Mouse (Mus musculus) heart, postnatal 0 days (tissue): ENCODE data around the gene Gnb4. TPM values are rescaled to one million over a fixed set of nuclear protein-coding genes. Genes with fewer than 3 reads are reported as not detected.

Source experiments
- ATAC-seq: fragments of 200-750 bp; cut with Nextera tagmentation; 2 replicates; pipeline ENCODE4 v1.8.0; 2017; ENCODE audit warnings: low read depth, moderate number of reproducible peaks, moderate library complexity; ENCODE audit not compliant: insufficient read depth
- DNase-seq: peaks from one replicate; pipeline ENCODE4 v3.0.0-alpha.2; 2016; ENCODE audit warnings: low spot score
- H3K27ac ChIP-seq: fragments of 300-500 bp; sonication (generic); 2 replicates; pipeline ENCODE4 v1.5.1; 2014; ENCODE audit warnings: low read depth, mild to moderate bottlenecking
- H3K27me3 ChIP-seq: fragments of 300-500 bp; sonication (generic); 2 replicates; pipeline ENCODE4 v1.6.1; 2014; ENCODE audit warnings: low read length, mixed read lengths; ENCODE audit not compliant: control insufficient read depth, insufficient read depth
- H3K36me3 ChIP-seq: fragments of 300-500 bp; sonication (generic); replicated peaks from 2 replicates; pipeline ENCODE4 v1.6.1; 2014; ENCODE audit warnings: low read length, mixed read lengths; ENCODE audit not compliant: control insufficient read depth, insufficient read depth
- H3K4me1 ChIP-seq: fragments of 300-500 bp; sonication (generic); 2 replicates; pipeline ENCODE4 v1.6.1; 2014; ENCODE audit warnings: antibody characterized with exemption; ENCODE audit not compliant: control insufficient read depth, insufficient read depth
- H3K4me2 ChIP-seq: fragments of 300-500 bp; sonication (generic); 2 replicates; pipeline ENCODE4 v1.6.1; 2014; ENCODE audit warnings: low read depth, mild to moderate bottlenecking, low read length, moderate library complexity
- H3K4me3 ChIP-seq: fragments of 300-500 bp; sonication (generic); 2 replicates; pipeline ENCODE4 v1.5.1; 2014; ENCODE audit warnings: low read depth, low read length
- H3K9ac ChIP-seq: fragments of 300-500 bp; sonication (generic); replicated peaks from 2 replicates; pipeline ENCODE4 v1.6.1; 2014; ENCODE audit warnings: low read depth, low read length, mixed read lengths
- H3K9me3 ChIP-seq: fragments of 300-500 bp; sonication (generic); replicated peaks from 2 replicates; pipeline ENCODE4 v1.6.1; 2016; ENCODE audit warnings: low read length; ENCODE audit not compliant: control insufficient read depth
- CTCF ChIP-seq: IDR thresholded peaks from 2 replicates; pipeline ENCODE4 v1.5.1; 2016; ENCODE audit warnings: antibody characterized with exemption, control low read depth, low read depth
- EP300 ChIP-seq: IDR thresholded peaks from 2 replicates; pipeline ENCODE4 v1.6.1; 2016; ENCODE audit warnings: antibody characterized with exemption, low read depth
- WGBS: fragments of 180-500 bp; shearing (Covaris S2); extraction: QIAGEN DNeasy Blood & Tissue Kit; methylation state at CpG from one replicate; pipeline ENCODE4 v1.1.7; 2014; 5-methylcytosine and 5-hydroxymethylcytosine counted together
- polyA plus RNA-seq: library from polyadenylated mRNA; unstranded; fragments of >200 nt; fragmentation: Nextera tagmentation; extraction: Ambion mirVana; gene quantifications from 2 replicates; pipeline ENCODE4 v1.2.1, GENCODE M21; 2015
- total RNA-seq: library from RNA; depleted of rRNA; stranded (reverse); fragments of >200 nt; gene quantifications from 2 replicates; pipeline ENCODE4 v1.2.3, GENCODE M21; 2014; ENCODE audit warnings: low replicate concordance

Gene Gnb4
- total and polyA plus RNA-seq, 2 experiments from 2014 or later, result 36.8 to 47.9 TPM

DNA sequence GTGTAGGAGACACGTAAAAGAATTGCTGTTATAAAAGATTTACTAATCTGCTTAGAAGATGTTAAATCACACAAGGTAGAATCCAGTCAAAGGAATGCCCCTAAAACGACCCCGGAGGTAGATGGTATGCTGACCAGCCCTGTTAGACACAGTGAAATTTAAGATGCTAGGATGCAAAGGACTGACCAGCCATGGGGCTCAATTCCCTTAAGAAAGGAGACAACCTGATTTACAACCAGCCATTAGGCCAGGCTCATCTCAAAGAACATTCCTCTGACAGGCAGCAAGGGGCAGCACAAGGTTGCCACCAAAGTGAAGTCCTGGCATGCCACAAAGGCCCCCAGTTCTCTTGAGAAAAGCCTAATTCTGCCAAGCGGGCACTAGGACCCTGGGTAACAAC lies 21.3 kb downstream of the Gnb4 start:
- TF ChIP-seq EP300, result no peak
- H3K36me3 ChIP-seq, result peaks cover 13% of the 10 kb centered on the region; the same call in 1 of the 2 replicates
- H3K9ac ChIP-seq, result no peak overlapping the region
- H3K27me3 ChIP-seq, result no peaks in the 10 kb centered on the region
- no peak for DNase-seq
- no peak for ATAC-seq
- H3K4me2 ChIP-seq, result no peak overlapping the region
- 76% methylated on average over 4 of the region's 4 CpGs for WGBS
- H3K9me3 ChIP-seq, result no peaks in the 10 kb centered on the region
- no peak overlapping the region for H3K4me3 ChIP-seq
- H3K27ac ChIP-seq, result no peak overlapping the region
- no peaks in the 10 kb centered on the region for H3K4me1 ChIP-seq

GRCm38 (mm10) chr3:32586274-32586673 lies 30.1 kb downstream of the Gnb4 start:
- no peak overlapping the region for H3K4me3 ChIP-seq
- DNase-seq (no peak), ATAC-seq (no peak; the same call in 1 of the 2 replicates)
- H3K36me3 ChIP-seq, result peaks cover 82% of the 10 kb centered on the region
- no peak overlapping the region for H3K4me2 ChIP-seq
- H3K9ac ChIP-seq, result no peak overlapping the region
- no peak overlapping the region for H3K27ac ChIP-seq
- no peaks in the 10 kb centered on the region for H3K4me1 ChIP-seq
- H3K27me3 ChIP-seq, result no peaks in the 10 kb centered on the region
- 81% methylated on average over 3 of the region's 3 CpGs for WGBS
- no peak for TF ChIP-seq CTCF
- no peak for TF ChIP-seq EP300
- no peaks in the 10 kb centered on the region for H3K9me3 ChIP-seq

DNA sequence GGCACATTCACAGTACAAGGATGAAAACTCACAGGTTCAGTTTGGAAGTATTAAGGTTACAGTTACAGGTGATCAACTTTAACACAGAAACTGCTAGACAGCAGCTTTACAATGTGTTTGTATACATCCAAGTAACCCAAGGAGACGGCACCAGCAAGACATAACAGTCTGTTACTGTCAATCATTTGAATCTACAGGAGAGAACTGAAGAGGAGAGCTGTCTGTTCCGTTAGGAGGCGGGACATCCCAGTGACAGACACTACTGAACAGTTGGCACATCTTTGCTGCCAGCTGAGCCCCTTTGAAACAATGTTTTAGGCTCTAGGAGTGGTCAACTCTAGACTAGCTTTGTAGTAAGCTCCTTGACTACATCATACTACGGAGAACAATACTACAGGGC lies 32.9 kb downstream of the Gnb4 start:
- Histone ChIP-seq H3K27ac (no peak overlapping the region), H3K4me1 (0 out of 2 replicates have a peak, but pooled peaks cover 6% of the 10 kb centered on the region), H3K9me3 (no peaks in the 10 kb centered on the region), H3K4me3 (no peak overlapping the region), H3K36me3 (peaks cover 75% of the 10 kb centered on the region), H3K4me2 (no peak overlapping the region), H3K27me3 (no peaks in the 10 kb centered on the region), H3K9ac (no peak overlapping the region)
- 85% methylated on average over 4 of the region's 4 CpGs for WGBS
- no peak for TF ChIP-seq CTCF
- TF ChIP-seq EP300, result no peak
- DNase-seq (no peak), ATAC-seq (no peak)

DNA sequence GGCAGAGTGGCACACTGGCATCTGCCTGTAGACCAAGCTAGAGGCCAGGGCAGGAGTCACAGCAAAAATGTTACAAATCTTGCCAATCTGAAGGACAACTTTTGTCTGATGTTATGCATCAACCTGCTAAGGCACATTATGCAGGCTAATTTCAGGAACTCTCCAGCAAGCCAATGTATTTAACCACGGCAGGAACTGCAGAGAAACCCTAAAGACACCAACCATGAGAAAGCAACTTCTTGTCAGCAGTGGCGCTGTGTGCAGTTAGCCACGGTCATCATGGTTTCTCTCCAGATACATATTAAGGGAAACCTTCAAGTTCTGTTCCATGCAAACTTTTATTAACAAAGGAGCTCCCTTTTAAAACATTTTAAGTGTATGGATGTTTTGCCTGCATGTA lies 34.5 kb downstream of the Gnb4 start:
- H3K4me1 ChIP-seq, result 0 out of 2 replicates have a peak, but pooled peaks cover 6% of the 10 kb centered on the region
- H3K36me3 ChIP-seq, result peaks cover 76% of the 10 kb centered on the region
- H3K9me3 ChIP-seq, result no peaks in the 10 kb centered on the region
- no peaks in the 10 kb centered on the region for H3K27me3 ChIP-seq
- H3K4me2 ChIP-seq, result no peak overlapping the region
- no peak overlapping the region for H3K9ac ChIP-seq
- ATAC-seq, result no peak
- H3K4me3 ChIP-seq, result no peak overlapping the region
- DNase-seq, result no peak
- TF ChIP-seq EP300 (no peak), CTCF (no peak)
- 80% methylated on average over 3 of the region's 3 CpGs for WGBS
- no peak overlapping the region for H3K27ac ChIP-seq

GRCm38 (mm10) chr3:32580738-32581137 lies 35.6 kb downstream of the Gnb4 start:
- WGBS, result 61% methylated on average over 3 of the region's 3 CpGs
- Histone ChIP-seq H3K4me3 (no peak overlapping the region), H3K27ac (no peak overlapping the region), H3K36me3 (peaks cover 80% of the 10 kb centered on the region), H3K27me3 (no peaks in the 10 kb centered on the region), H3K4me1 (0 out of 2 replicates have a peak, but pooled peaks cover 6% of the 10 kb centered on the region), H3K9ac (no peak overlapping the region), H3K4me2 (no peak overlapping the region), H3K9me3 (no peaks in the 10 kb centered on the region)
- DNase-seq (no peak), ATAC-seq (no peak)
- TF ChIP-seq EP300 (no peak), CTCF (no peak)

GRCm38 (mm10) chr3:32578772-32579171 lies 37.6 kb downstream of the Gnb4 start:
- ATAC-seq (peak; percentile 73), DNase-seq (peak; percentile 70)
- Histone ChIP-seq H3K36me3 (peaks cover 88% of the 10 kb centered on the region), H3K4me1 (0 out of 2 replicates have a peak, but pooled peaks cover 6% of the 10 kb centered on the region), H3K4me3 (no peak overlapping the region), H3K27ac (no peak overlapping the region), H3K9ac (no peak overlapping the region), H3K27me3 (no peaks in the 10 kb centered on the region), H3K4me2 (no peak overlapping the region), H3K9me3 (no peaks in the 10 kb centered on the region)
- WGBS, result 34% methylated on average over 5 of the region's 5 CpGs
- peak; percentile 35 for TF ChIP-seq CTCF
- no peak for TF ChIP-seq EP300
